Mouse (Mus musculus) macrophage (primary cell): Measurements from ENCODE around the gene Krt15. TPM values are rescaled to one million over a fixed set of nuclear protein-coding genes. Genes with fewer than 3 reads are reported as not detected.

Experiments
- H3K27ac ChIP-seq: fragments of 350-480 bp; formaldehyde crosslinking; 2 replicates; pipeline ENCODE4 v1.9.0; 2021
- H3K36me3 ChIP-seq: fragments of 350-480 bp; formaldehyde crosslinking; 2 replicates; pipeline ENCODE4 v1.9.0; 2021; ENCODE audit errors: inconsistent target
- H3K4me3 ChIP-seq: fragments of 350-480 bp; formaldehyde crosslinking; 2 replicates; pipeline ENCODE4 v1.9.0; 2021; ENCODE audit errors: inconsistent target
- H3K79me2 ChIP-seq: fragments of 350-480 bp; formaldehyde crosslinking; 2 replicates; pipeline ENCODE4 v1.9.0; 2021; ENCODE audit errors: inconsistent target
- WGBS: methylation state at CpG from one replicate; pipeline ENCODE4 v1.1.7; 2026; ENCODE audit warnings: inconsistent platforms; ENCODE audit not compliant: missing documents; 5-methylcytosine and 5-hydroxymethylcytosine counted together
- polyA plus RNA-seq: library from polyadenylated mRNA; stranded (reverse); fragments of 250-400 nt; gene quantifications from 3 replicates; pipeline ENCODE4 v1.2.4, GENCODE M21; 2018; ENCODE audit warnings: inconsistent platforms

The Krt15 gene
- polyA plus RNA-seq, 1 experiment from 2014 or later, result not detected

DNA sequence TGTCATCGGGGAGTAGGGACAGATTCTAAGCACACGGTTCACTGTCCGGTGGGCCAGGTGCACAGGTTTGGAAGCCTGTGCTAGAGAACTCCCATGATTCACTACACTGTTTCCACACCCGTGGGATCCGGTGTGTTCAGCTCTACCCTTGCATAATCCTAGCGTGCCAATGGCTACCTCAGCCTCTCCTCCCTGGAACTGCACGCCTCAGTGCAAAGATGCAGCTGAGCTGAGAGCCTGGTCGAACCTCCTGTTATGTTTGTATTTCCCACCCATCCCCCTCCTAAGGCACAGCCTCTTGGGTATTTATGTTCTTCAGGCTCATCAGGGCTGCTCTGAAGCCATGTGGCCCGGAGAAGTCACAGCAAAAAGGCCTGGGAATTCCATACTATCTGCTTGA is 37.9 kb downstream of the Krt15 start:
- Histone ChIP-seq H3K4me3 (no peak overlapping the region), H3K79me2 (no peaks in the 10 kb centered on the region), H3K27ac (no peak overlapping the region), H3K36me3 (no peaks in the 10 kb centered on the region)
- WGBS, result 89% methylated on average over 9 of the region's 9 CpGs

DNA sequence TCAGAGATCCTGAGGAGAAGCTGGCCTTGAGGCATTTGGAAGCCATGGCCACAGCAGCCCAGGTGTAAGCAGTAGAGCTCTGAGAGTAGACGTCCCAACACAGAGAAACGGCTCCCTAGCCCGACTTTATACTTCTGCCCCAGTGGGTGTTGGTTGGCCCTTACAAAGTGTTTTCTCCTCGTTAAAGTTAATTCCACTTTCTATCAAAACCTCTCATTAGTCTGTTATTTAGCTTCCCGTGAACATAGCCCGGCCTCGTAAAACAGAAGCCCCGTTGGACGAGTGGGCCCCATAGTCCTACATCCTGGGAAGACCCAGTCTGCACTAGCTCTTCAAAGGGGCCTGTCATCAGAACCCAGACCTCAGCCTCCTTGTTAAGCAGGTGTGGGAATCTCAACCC is 39.6 kb downstream of the Krt15 start, which contains the start of gene Krt35:
Gene Krt35, minus strand, starts transcription at position 101 of the 400 bp plus-strand sequence.
- Histone ChIP-seq H3K27ac (no peak within 1 kb of the TSS), H3K4me3 (no peak within 1 kb of the TSS), H3K79me2 (no peaks in the 10 kb centered on the region), H3K36me3 (no peaks in the 10 kb centered on the region)
- WGBS, result 82% methylated on average over 9 of the region's 9 CpGs

DNA sequence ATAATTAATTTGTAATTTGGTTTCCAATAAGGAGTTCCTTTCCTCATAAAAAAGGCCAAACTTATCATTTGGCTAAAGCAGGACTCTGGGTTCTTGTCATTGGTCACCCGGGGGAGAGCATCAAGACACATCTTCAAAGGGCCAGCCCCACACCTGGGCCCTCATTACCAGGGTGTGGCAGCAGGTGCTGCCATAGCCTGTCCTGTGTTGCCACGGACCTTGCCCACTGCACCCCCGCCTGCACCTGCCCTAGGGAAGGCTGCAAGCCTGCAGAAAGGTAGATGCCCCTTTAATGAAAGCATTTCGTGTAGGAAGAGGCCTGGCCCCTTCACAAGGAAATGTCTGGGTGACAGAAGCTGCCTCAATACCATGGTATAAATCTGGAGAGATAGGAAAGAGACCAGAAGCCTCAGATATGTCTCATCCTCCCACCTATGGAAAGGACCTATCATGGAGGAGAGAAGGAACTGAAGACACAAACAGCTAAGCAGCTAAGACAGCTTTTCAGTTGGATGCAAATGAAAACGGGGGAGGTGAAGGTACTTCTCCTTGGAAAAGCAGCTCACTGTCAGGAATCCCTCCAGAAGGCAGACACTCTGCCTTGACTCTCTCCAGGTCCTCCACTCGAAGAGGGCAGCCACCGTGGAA is 47.2 kb downstream of the Krt15 start:
- no peak overlapping the region for H3K27ac ChIP-seq
- WGBS, result 68% methylated on average over 7 of the region's 7 CpGs
- H3K79me2 ChIP-seq, result no peaks in the 10 kb centered on the region
- H3K36me3 ChIP-seq, result no peaks in the 10 kb centered on the region
- no peak overlapping the region for H3K4me3 ChIP-seq

DNA sequence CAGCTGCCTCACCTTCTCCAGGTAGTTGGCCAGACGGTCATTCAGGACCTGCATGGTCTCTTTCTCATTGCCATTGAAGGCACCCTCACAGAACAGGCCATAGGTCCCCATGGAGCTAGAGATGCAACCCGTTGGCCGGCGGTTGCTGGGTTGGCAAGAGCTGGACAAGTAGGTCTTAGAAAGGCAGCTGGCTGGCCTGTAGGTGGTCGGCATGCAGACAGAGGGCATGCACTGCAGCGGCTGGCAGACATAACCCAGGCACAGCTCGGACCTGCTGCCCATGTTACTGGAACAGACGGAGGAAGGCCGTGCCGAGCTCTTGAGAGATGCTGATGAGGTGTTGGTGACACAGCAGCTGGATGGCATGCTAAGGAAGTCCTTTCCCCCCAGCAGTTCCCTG is 47.9 kb downstream of the Krt15 start, which contains the start of gene Krt32:
Gene Krt32, minus strand, starts transcription at position 366 of the 400 bp plus-strand sequence.
- Histone ChIP-seq H3K79me2 (no peaks in the 10 kb centered on the region), H3K4me3 (no peak within 1 kb of the TSS), H3K27ac (no peak within 1 kb of the TSS), H3K36me3 (no peaks in the 10 kb centered on the region)
- WGBS, result 98% methylated on average over 8 of the region's 10 CpGs

Other genes starting within 250 kb of the Krt15 start
- gene Krtap31-1, start 228.0 kb downstream of the Krt15 start, polyA plus RNA-seq, result not detected in 3 replicates
- gene Gm11565, start 221.2 kb downstream of the Krt15 start, polyA plus RNA-seq, result not detected in 3 replicates
- gene Krtap31-2, start 199.6 kb downstream of the Krt15 start, polyA plus RNA-seq, result not detected in 3 replicates
- not detected in 3 replicates for gene Krtap9-5, start 187.5 kb downstream of the Krt15 start, polyA plus RNA-seq
- gene Krtap29-1, start 156.9 kb downstream of the Krt15 start, polyA plus RNA-seq, result not detected in 3 replicates
- gene Krtap16-1, start 149.3 kb downstream of the Krt15 start, polyA plus RNA-seq, result not detected in 3 replicates
- not detected in 3 replicates for gene Krtap17-1, start 141.9 kb downstream of the Krt15 start, polyA plus RNA-seq
- gene Krt33a, start 119.7 kb downstream of the Krt15 start, polyA plus RNA-seq, result not detected in 3 replicates
- not detected in 3 replicates for gene Krt33b, start 106.1 kb downstream of the Krt15 start, polyA plus RNA-seq
- gene Krt34, start 94.4 kb downstream of the Krt15 start, polyA plus RNA-seq, result not detected in 3 replicates
- not detected in 3 replicates for gene Krt31, start 85.4 kb downstream of the Krt15 start, polyA plus RNA-seq
- not detected in 3 replicates for gene Krt32, start 47.7 kb downstream of the Krt15 start, polyA plus RNA-seq
- not detected in 3 replicates for gene Krt35, start 39.7 kb downstream of the Krt15 start, polyA plus RNA-seq
- gene Krt36, start 30.3 kb downstream of the Krt15 start, polyA plus RNA-seq, result not detected in 3 replicates
- gene Krt13, start 14.4 kb downstream of the Krt15 start, polyA plus RNA-seq, result not detected in 3 replicates
- gene Krt19, start 12.7 kb upstream of the Krt15 start, polyA plus RNA-seq, result not detected in 3 replicates
- not detected in 3 replicates for gene Krt9, start 57.3 kb upstream of the Krt15 start, polyA plus RNA-seq
- gene Krt14, start 71.6 kb upstream of the Krt15 start, polyA plus RNA-seq, result not detected in 3 replicates
- gene Krt16, start 113.0 kb upstream of the Krt15 start, polyA plus RNA-seq, result not detected in 3 replicates
- not detected in 3 replicates for gene Krt17, start 125.1 kb upstream of the Krt15 start, polyA plus RNA-seq
- not detected in 3 replicates for gene Krt42, start 133.9 kb upstream of the Krt15 start, polyA plus RNA-seq
- gene Eif1, start 184.0 kb upstream of the Krt15 start, polyA plus RNA-seq, result 204 to 466 TPM (median 355 TPM) in 3 replicates
- not detected in 3 replicates for gene Gast, start 198.5 kb upstream of the Krt15 start, polyA plus RNA-seq
- gene Hap1, start 220.2 kb upstream of the Krt15 start, polyA plus RNA-seq, result 0.36 to 0.81 TPM in 2 of 3 replicates, not detected in the other